Mouse (Mus musculus): Measurements from ENCODE around the gene 1700029J07Rik. TPM values are rescaled to one million over a fixed set of nuclear protein-coding genes. Genes with fewer than 3 reads are reported as not detected.

1700029J07Rik gene
- polyA plus RNA-seq, 1 experiment from 2014 or later: 8.1 TPM

DNA sequence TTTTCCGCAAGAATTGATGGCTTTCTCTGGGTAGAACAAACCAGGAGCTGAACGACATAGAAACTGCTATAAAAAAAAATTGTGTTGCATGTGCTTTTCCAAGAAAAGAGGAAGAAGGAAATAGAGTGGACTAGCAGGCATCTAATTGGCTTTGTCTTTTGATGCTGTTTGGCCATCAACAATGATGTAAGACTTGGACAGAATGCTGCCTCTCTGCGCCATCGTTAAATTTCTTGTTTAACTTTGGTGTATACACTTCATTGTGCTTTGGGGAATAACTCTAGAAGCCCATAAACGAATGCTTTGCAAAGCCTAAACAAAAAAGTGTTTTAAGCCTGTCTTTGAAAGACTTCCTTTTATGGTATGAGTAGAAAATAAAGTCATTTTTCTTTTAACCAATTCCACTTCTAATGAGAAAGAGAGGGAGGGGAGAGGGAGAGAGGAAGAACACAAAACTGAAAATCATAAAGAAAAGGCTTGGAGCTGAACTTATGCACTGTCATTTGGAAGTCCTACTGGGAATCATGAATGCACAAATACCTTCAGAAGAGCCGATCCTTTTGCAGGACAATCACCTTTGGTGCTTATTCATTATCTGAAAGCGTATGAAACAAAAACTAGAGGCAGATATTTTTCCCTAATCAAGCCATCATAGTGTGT is 69.3 kb downstream of the 1700029J07Rik start:
- in situ Hi-C loops (cut with MboI; ENCODE audit: low pct_unique_long_range_greater_than_20kb): no loop called here
- ChIA-PET POLR2A (no interaction called here), CTCF (no interaction called here)
- ATAC-seq (no peak), DNase-seq (ENCODE audit: low read depth, low spot score) (no peak)
- no peak for TF ChIP-seq CTCF (IDR thresholded peaks at IDR 0.05)
- H3K27me3 ChIP-seq: no peaks in the 10 kb centered on the region

DNA sequence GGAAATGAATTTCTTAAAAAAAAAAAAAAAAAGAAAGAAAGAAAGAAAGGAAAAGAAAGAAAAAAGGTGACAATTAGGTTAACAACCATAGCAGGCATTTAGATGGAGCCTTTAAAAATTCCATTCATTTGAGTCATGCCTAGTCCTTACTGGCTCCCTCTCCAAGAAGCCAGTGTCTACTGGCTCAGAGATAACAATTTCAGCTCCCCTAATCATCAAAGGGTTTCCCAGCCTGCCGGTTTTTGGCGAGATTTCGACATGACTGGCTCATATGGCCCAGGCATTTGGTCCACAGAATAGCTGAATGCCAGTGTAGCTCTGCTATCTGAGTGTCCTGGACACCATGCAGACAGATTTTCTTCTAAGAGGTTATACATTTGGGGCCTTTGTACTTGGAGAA is 71.4 kb downstream of the 1700029J07Rik start:
- ATAC-seq: peak; percentile 73
- no peak for TF ChIP-seq CTCF (IDR thresholded peaks at IDR 0.05)
- CTCF ChIA-PET: no interaction called here
- DNase-seq (ENCODE audit: low read depth, low spot score): peak; percentile 33
- POLR2A ChIA-PET: no interaction called here
- in situ Hi-C loops (cut with MboI; ENCODE audit: low pct_unique_long_range_greater_than_20kb): no loop called here
- H3K27me3 ChIP-seq: no peaks in the 10 kb centered on the region

Other genes with a start within 250 kb of the 1700029J07Rik start
- not detected for gene Pdlim3, start 89.8 kb downstream of the 1700029J07Rik start, polyA plus RNA-seq (2021)
- not detected for gene Ccdc110, start 40.6 kb downstream of the 1700029J07Rik start, polyA plus RNA-seq (2021)
- 57.3 TPM for gene Ufsp2, start 276 bp upstream of the 1700029J07Rik start, polyA plus RNA-seq (2021)
- 0.23 TPM for gene Lrp2bp, start 24.1 kb upstream of the 1700029J07Rik start, polyA plus RNA-seq (2021)
- 14.2 TPM for gene Ankrd37, start 30.5 kb upstream of the 1700029J07Rik start, polyA plus RNA-seq (2021)
- gene Cfap97, start 176.5 kb upstream of the 1700029J07Rik start, polyA plus RNA-seq (2021): 22.0 TPM
- 38.3 TPM for gene Snx25, start 176.9 kb upstream of the 1700029J07Rik start, polyA plus RNA-seq (2021)
- gene Slc25a4, start 236.0 kb upstream of the 1700029J07Rik start, polyA plus RNA-seq (2021): 650 TPM